ENCODE assay signal across 8 mouse cellular contexts in genomic region chr5:117240761-117241322, GRCm38 (mm10). TPM values are rescaled to one million over a fixed set of nuclear protein-coding genes. Genes with fewer than 3 reads are reported as not detected.
A peak's percentile ranks its signal among the peaks of the same experiment; 100 is the strongest.
DNase-seq lines count a peak whose midpoint lies in the region; ATAC-seq and TF ChIP-seq lines count a peak whose summit lies in the region.

No protein-coding gene starts in this region.

- DNase-seq in liver, adult 2 months (ENCODE audit: extremely low read depth, low read depth, low spot score): no peak
- DNase-seq in liver: no peak
- peak; percentile 38 for DNase-seq in embryo, embryonic 10 days (ENCODE audit: low spot score)
- DNase-seq in layer of hippocampus, adult 9-10 months (ENCODE audit: low spot score): peak; percentile 58
- DNase-seq in stomach, postnatal 0 days (ENCODE audit: low spot score): no peak
- no peak for DNase-seq in gastrocnemius, postnatal 14 days

- TF ChIP-seq CTCF in liver, adult 2 months (IDR thresholded peaks at IDR 0.05; ENCODE audit: low read depth, low read length): no peak
- TF ChIP-seq CTCF in stomach, postnatal 0 days (IDR thresholded peaks at IDR 0.05; ENCODE audit: low read depth): no peak

- no peak for TF ChIP-seq EP300 in stomach, postnatal 0 days (optimal IDR thresholded peaks at IDR 0.05)

- intact Hi-C loops in gastrocnemius, postnatal 14 days (cut with DNase I; ENCODE audit: low total_unique reads): no loop called here

- no peak for ATAC-seq in heart, embryonic 12.5 days (ENCODE audit: insufficient number of reproducible peaks, low FRiP score)
- ATAC-seq in midbrain, embryonic 12.5 days (ENCODE audit: low FRiP score, low read depth): peak; percentile 60; the same call in 1 of the 2 replicates
- no peak for ATAC-seq in stomach, postnatal 0 days (ENCODE audit: low FRiP score, low TSS enrichment)

- WGBS in liver, adult 2 months: 74% methylated on average over 32 of the region's 32 CpGs
- WGBS in heart, embryonic 12.5 days: 7% methylated on average over 32 of the region's 32 CpGs
- WGBS in midbrain, embryonic 12.5 days: under 1% methylated on average over 29 of the region's 32 CpGs
- WGBS in stomach, postnatal 0 days: 20% methylated on average over 32 of the region's 32 CpGs

- no peaks in the 10 kb centered on the region for H3K9me3 ChIP-seq in heart, embryonic 12.5 days (replicated peaks)
- no peaks in the 10 kb centered on the region for H3K9me3 ChIP-seq in midbrain, embryonic 12.5 days
- H3K9me3 ChIP-seq in stomach, postnatal 0 days (ENCODE audit: control insufficient read depth, low read length): no peaks in the 10 kb centered on the region

- H3K4me2 ChIP-seq in heart, embryonic 12.5 days: peak overlapping the region; percentile 88
- H3K4me2 ChIP-seq in midbrain, embryonic 12.5 days (replicated peaks): peak overlapping the region; percentile 66
- peak overlapping the region; percentile 57 for H3K4me2 ChIP-seq in stomach, postnatal 0 days (replicated peaks; ENCODE audit: low read depth)

- no peak overlapping the region for H3K27ac ChIP-seq in liver, adult 2 months (replicated peaks; ENCODE audit: insufficient read depth, low read depth, low read length)
- H3K27ac ChIP-seq in heart, embryonic 12.5 days (ENCODE audit: poor library complexity, severe bottlenecking): peak overlapping the region; percentile 6; the same call in 1 of the 2 replicates
- H3K27ac ChIP-seq in midbrain, embryonic 12.5 days (replicated peaks): peak overlapping the region; percentile 85
- H3K27ac ChIP-seq in stomach, postnatal 0 days (replicated peaks): peak overlapping the region; percentile 50

- H3K9ac ChIP-seq in liver, adult 2 months (ENCODE audit: low read depth, low read length): no peak overlapping the region
- H3K9ac ChIP-seq in heart, embryonic 12.5 days: peak overlapping the region; percentile 60
- peak overlapping the region; percentile 72 for H3K9ac ChIP-seq in midbrain, embryonic 12.5 days (replicated peaks)
- peak overlapping the region; percentile 51 for H3K9ac ChIP-seq in stomach, postnatal 0 days (ENCODE audit: low read length)

- H3K36me3 ChIP-seq in liver, adult 2 months (ENCODE audit: control insufficient read depth, insufficient read depth, low read length): peaks cover 34% of the 10 kb centered on the region; the same call in 1 of the 2 replicates
- H3K36me3 ChIP-seq in heart, embryonic 12.5 days: no peaks in the 10 kb centered on the region; the same call in 1 of the 2 replicates
- H3K36me3 ChIP-seq in midbrain, embryonic 12.5 days: no peaks in the 10 kb centered on the region
- no peaks in the 10 kb centered on the region; the same call in 1 of the 2 replicates for H3K36me3 ChIP-seq in stomach, postnatal 0 days (ENCODE audit: control insufficient read depth, insufficient read depth, low read length)

- TF ChIP-seq POLR2A in liver, adult 2 months (IDR thresholded peaks at IDR 0.05; ENCODE audit: extremely low read depth, insufficient read depth, low read length): no peak

- H3K4me1 ChIP-seq in liver, adult 2 months (ENCODE audit: control insufficient read depth, insufficient read depth, low read length): no peaks in the 10 kb centered on the region
- H3K4me1 ChIP-seq in heart, embryonic 12.5 days (replicated peaks): no peaks in the 10 kb centered on the region; the same call in 1 of the 2 replicates
- H3K4me1 ChIP-seq in midbrain, embryonic 12.5 days: peaks cover 25% of the 10 kb centered on the region
- H3K4me1 ChIP-seq in stomach, postnatal 0 days (replicated peaks; ENCODE audit: control insufficient read depth, insufficient read depth): no peaks in the 10 kb centered on the region

- no peaks in the 10 kb centered on the region for H3K27me3 ChIP-seq in liver, adult 2 months (ENCODE audit: control insufficient read depth, insufficient read depth, low read length)
- H3K27me3 ChIP-seq in heart, embryonic 12.5 days (replicated peaks): no peaks in the 10 kb centered on the region
- H3K27me3 ChIP-seq in midbrain, embryonic 12.5 days: no peaks in the 10 kb centered on the region
- H3K27me3 ChIP-seq in stomach, postnatal 0 days (ENCODE audit: control insufficient read depth, insufficient read depth, low read length): no peaks in the 10 kb centered on the region

- H3K79me2 ChIP-seq in liver, adult 2 months (ENCODE audit: control insufficient read depth, insufficient read depth, low read length): no peaks in the 10 kb centered on the region

- peak overlapping the region; percentile 1; the same call in 1 of the 2 replicates for H3K4me3 ChIP-seq in liver, adult 2 months (ENCODE audit: insufficient read depth, low read depth, low read length)
- H3K4me3 ChIP-seq in heart, embryonic 12.5 days: peak overlapping the region; percentile 56
- H3K4me3 ChIP-seq in midbrain, embryonic 12.5 days: peak overlapping the region; percentile 51
- H3K4me3 ChIP-seq in stomach, postnatal 0 days (ENCODE audit: low read depth, low read length): peak overlapping the region; percentile 44

RNA-seq across cellular contexts. Expression of gene Pebp1, which starts 46.6 kb away (rescaled TPM):
- 252 and 253 TPM in 2 replicates for total RNA-seq in liver, adult 2 months (2014; rRNA removed)
- 719 and 995 TPM in 2 replicates for polyA plus RNA-seq in liver, adult 2 months (2012; rRNA removed)
- polyA plus RNA-seq in heart, embryonic 12.5 days (2016; fragmentation: Nextera tagmentation; extraction: Ambion mirVana): 516 and 534 TPM in 2 replicates
- polyA plus RNA-seq in midbrain, embryonic 12.5 days (2016; fragmentation: Nextera tagmentation; extraction: Ambion mirVana): 797 and 825 TPM in 2 replicates
- polyA plus RNA-seq in stomach, postnatal 0 days (2015; fragmentation: Nextera tagmentation; extraction: Ambion mirVana): 394 and 400 TPM in 2 replicates
- 100 to 1,000 TPM; 293 to 295 TPM for total RNA-seq in gastrocnemius, postnatal 14 days (2021)

Comparison
In these comparisons a context has a peak if more than half of its experiments do, and no peak if none do; other contexts are left out.
1. DNase-seq: peak in embryo, embryonic 10 days (single experiment) and layer of hippocampus, adult 9-10 months (single experiment); none in liver, adult 2 months (single experiment), liver (single experiment), stomach, postnatal 0 days (single experiment) and gastrocnemius, postnatal 14 days (single experiment).
2. H3K4me3 ChIP-seq: peak in every context shown above with its lines; median percentile 56 in heart, embryonic 12.5 days; 51 in midbrain, embryonic 12.5 days; 44 in stomach, postnatal 0 days; 1 in liver, adult 2 months.
3. Peak in every context shown above with its lines, with median percentiles within 50 percentile points of each other: H3K4me2 ChIP-seq.